Mouse (Mus musculus): ENCODE measurements at regions not wholly inside any gene's neighbourhood (a gene's known extent, or its start where the extent isn't known, plus 50 kb on each side); places are given as distances from the start of the nearest gene placed in this dataset.

GRCm38 (mm10) chr2:72701081-72701480, 225.1 kb downstream of the Cdca7 start:
- dilution Hi-C loops (cut with MboI; ENCODE audit: extremely low pct_ligation_motif_present, extremely low pct_unique_long_range_greater_than_20kb, low sequenced_read_pairs), result no loop called here
- H3K4me3 ChIP-seq (replicated peaks in 1 of 3; ENCODE audit: low read depth in 2 of 3, low read length in 2 of 3, poor library complexity in 1 of 3), result no peak overlapping the region
- no peak overlapping the region for H3K4me2 ChIP-seq (ENCODE audit: insufficient read depth, low read depth, poor library complexity, severe bottlenecking)
- H3K9ac ChIP-seq (ENCODE audit: insufficient read depth, low read depth), result no peak overlapping the region
- H3K36me3 ChIP-seq (replicated peaks in 1 of 2; ENCODE audit: control insufficient read depth in 1 of 2, insufficient read depth in 1 of 2, low read length in 1 of 2), result no peaks in the 10 kb centered on the region
- no peaks in the 10 kb centered on the region for H3K9me3 ChIP-seq (replicated peaks; ENCODE audit: low read length)
- TF ChIP-seq NRF1 (IDR thresholded peaks at IDR 0.05; ENCODE audit: low read depth, low read length) (no peak), CHD2 (IDR thresholded peaks at IDR 0.05; ENCODE audit: low read length) (no peak), USF2 (conservative IDR thresholded peaks at IDR 0.05; ENCODE audit: low read depth, low read length) (no peak), MAFK (IDR thresholded peaks at IDR 0.05; ENCODE audit: insufficient replicate concordance, low read length) (no peak), SIN3A (IDR thresholded peaks at IDR 0.05; ENCODE audit: low read length) (no peak), JUN (IDR thresholded peaks at IDR 0.05; ENCODE audit: insufficient read depth, low read depth, low read length) (no peak), UBTF (IDR thresholded peaks at IDR 0.05; ENCODE audit: low read depth, low read length) (no peak), TCF12 (IDR thresholded peaks at IDR 0.05; ENCODE audit: low read depth, low read length) (no peak)
- no peaks in the 10 kb centered on the region for H3K27me3 ChIP-seq (replicated peaks)
- H3K4me1 ChIP-seq (ENCODE audit: control insufficient read depth in 1 of 2, insufficient read depth in 2 of 2), result no peaks in the 10 kb centered on the region
- H3K79me2 ChIP-seq (replicated peaks; ENCODE audit: control insufficient read depth, extremely low read depth, insufficient read depth, poor library complexity, severe bottlenecking), result no peaks in the 10 kb centered on the region
- no peak for DNase-seq (ENCODE audit: extremely low read depth)
- in situ Hi-C loops (cut with MboI; ENCODE audit: low pct_ligation_motif_present, low pct_unique_long_range_greater_than_20kb, low sequenced_read_pairs), result no loop called here
- no peak overlapping the region for H3K27ac ChIP-seq (ENCODE audit: insufficient read depth, low read depth)

GRCm38 (mm10) chr2:72703238-72703637, 227.3 kb downstream of the Cdca7 start:
- no peak for DNase-seq (ENCODE audit: extremely low read depth)
- H3K27ac ChIP-seq (ENCODE audit: insufficient read depth, low read depth), result no peak overlapping the region
- no peaks in the 10 kb centered on the region for H3K4me1 ChIP-seq (ENCODE audit: control insufficient read depth in 1 of 2, insufficient read depth in 2 of 2)
- H3K4me3 ChIP-seq (replicated peaks in 1 of 3; ENCODE audit: low read depth in 2 of 3, low read length in 2 of 3, poor library complexity in 1 of 3), result no peak overlapping the region
- H3K36me3 ChIP-seq (replicated peaks in 1 of 2; ENCODE audit: control insufficient read depth in 1 of 2, insufficient read depth in 1 of 2, low read length in 1 of 2), result no peaks in the 10 kb centered on the region
- H3K27me3 ChIP-seq (replicated peaks), result no peaks in the 10 kb centered on the region
- TF ChIP-seq SIN3A (IDR thresholded peaks at IDR 0.05; ENCODE audit: low read length), result no peak
- no peak for TF ChIP-seq RAD21 (IDR thresholded peaks at IDR 0.05; ENCODE audit: low read depth, low read length)
- no peak for TF ChIP-seq MEF2A (IDR thresholded peaks at IDR 0.05; ENCODE audit: borderline replicate concordance, low read depth, low read length)
- no peak for TF ChIP-seq MAFK (IDR thresholded peaks at IDR 0.05; ENCODE audit: insufficient replicate concordance, low read length)
- no peak overlapping the region for H3K9ac ChIP-seq (ENCODE audit: insufficient read depth, low read depth)
- H3K79me2 ChIP-seq (replicated peaks; ENCODE audit: control insufficient read depth, extremely low read depth, insufficient read depth, poor library complexity, severe bottlenecking), result no peaks in the 10 kb centered on the region
- in situ Hi-C loops (cut with MboI; ENCODE audit: low pct_ligation_motif_present, low pct_unique_long_range_greater_than_20kb, low sequenced_read_pairs), result no loop called here
- no peaks in the 10 kb centered on the region for H3K9me3 ChIP-seq (replicated peaks; ENCODE audit: low read length)
- H3K4me2 ChIP-seq (ENCODE audit: insufficient read depth, low read depth, poor library complexity, severe bottlenecking), result no peak overlapping the region
- dilution Hi-C loops (cut with MboI; ENCODE audit: extremely low pct_ligation_motif_present, extremely low pct_unique_long_range_greater_than_20kb, low sequenced_read_pairs), result no loop called here

- in situ Hi-C loops (cut with MboI; ENCODE audit: low pct_ligation_motif_present, low pct_unique_long_range_greater_than_20kb, low sequenced_read_pairs) (no loop called here), dilution Hi-C loops (cut with MboI; ENCODE audit: extremely low pct_ligation_motif_present, extremely low pct_unique_long_range_greater_than_20kb, low sequenced_read_pairs) (no loop called here)
- no peaks in the 10 kb centered on the region for H3K79me2 ChIP-seq (replicated peaks; ENCODE audit: control insufficient read depth, extremely low read depth, insufficient read depth, poor library complexity, severe bottlenecking)
- no peak overlapping the region for H3K27ac ChIP-seq (ENCODE audit: insufficient read depth, low read depth)
- H3K9me3 ChIP-seq (replicated peaks; ENCODE audit: low read length), result no peaks in the 10 kb centered on the region
- H3K36me3 ChIP-seq (replicated peaks in 1 of 2; ENCODE audit: control insufficient read depth in 1 of 2, insufficient read depth in 1 of 2, low read length in 1 of 2), result no peaks in the 10 kb centered on the region
- no peak for DNase-seq (ENCODE audit: extremely low read depth)
- H3K4me2 ChIP-seq (ENCODE audit: insufficient read depth, low read depth, poor library complexity, severe bottlenecking), result no peak overlapping the region
- H3K4me3 ChIP-seq (replicated peaks in 1 of 3; ENCODE audit: low read depth in 2 of 3, low read length in 2 of 3, poor library complexity in 1 of 3), result no peak overlapping the region
- H3K27me3 ChIP-seq (replicated peaks), result no peaks in the 10 kb centered on the region
- TF ChIP-seq JUN (IDR thresholded peaks at IDR 0.05; ENCODE audit: insufficient read depth, low read depth, low read length) (no peak), UBTF (IDR thresholded peaks at IDR 0.05; ENCODE audit: low read depth, low read length) (no peak), HCFC1 (IDR thresholded peaks at IDR 0.05; ENCODE audit: low read depth, low read length) (no peak), ZC3H11A (IDR thresholded peaks at IDR 0.05; ENCODE audit: low read depth, low read length) (no peak), ETS1 (conservative IDR thresholded peaks at IDR 0.05; ENCODE audit: low read depth, low read length) (no peak), MAZ (IDR thresholded peaks at IDR 0.05; ENCODE audit: low read depth, low read length) (no peak), POLR2A (IDR thresholded peaks at IDR 0.05; ENCODE audit: low read depth, low read length) (no peak), NELFE (IDR thresholded peaks at IDR 0.05; ENCODE audit: low read depth, low read length) (no peak), TBP (conservative IDR thresholded peaks at IDR 0.05; ENCODE audit: low read depth, low read length) (no peak), CHD1 (IDR thresholded peaks at IDR 0.05; ENCODE audit: low read depth, low read length) (no peak), PAX5 (IDR thresholded peaks at IDR 0.05; ENCODE audit: low read length) (no peak), MAFK (IDR thresholded peaks at IDR 0.05; ENCODE audit: insufficient replicate concordance, low read length) (no peak)
- peaks cover 0 to 9% of the 10 kb centered on the region in 2 experiments; a peak in 2 of 4 replicates for H3K4me1 ChIP-seq (ENCODE audit: control insufficient read depth in 1 of 2, insufficient read depth in 2 of 2)
- no peak overlapping the region for H3K9ac ChIP-seq (ENCODE audit: insufficient read depth, low read depth)
These were observed 232.0 kb downstream of the Cdca7 start for GRCm38 (mm10) chr2:72707676-72708659.
